Mouse (Mus musculus): ENCODE data around the gene Flcn. TPM values are rescaled to one million over a fixed set of nuclear protein-coding genes. Genes with fewer than 3 reads are reported as not detected.

Gene Flcn
- total RNA-seq, 2 experiments from 2014 or later, result 10.7 to 17.5 TPM

- ATAC-seq (replicated peaks; ENCODE audit: low FRiP score, poor library complexity, severe bottlenecking), result peak; percentile 2; the same call in 1 of the 2 replicates
Observed at GRCm38 (mm10) chr11:59808170-59808960, 1.5 kb downstream of the Flcn start.

- ATAC-seq (replicated peaks; ENCODE audit: low FRiP score, poor library complexity, severe bottlenecking), result no peak
Observed at GRCm38 (mm10) chr11:59805656-59806055, 4.2 kb downstream of the Flcn start.

- no peak for ATAC-seq (replicated peaks; ENCODE audit: low FRiP score, poor library complexity, severe bottlenecking)
Observed at GRCm38 (mm10) chr11:59805256-59805655, 4.6 kb downstream of the Flcn start.

- no peak for ATAC-seq (replicated peaks; ENCODE audit: low FRiP score, poor library complexity, severe bottlenecking)
Observed at GRCm38 (mm10) chr11:59804409-59805110, 5.3 kb downstream of the Flcn start.

GRCm38 (mm10) chr11:59803516-59803915 lies 6.3 kb downstream of the Flcn start:
- ATAC-seq (replicated peaks; ENCODE audit: low FRiP score, poor library complexity, severe bottlenecking), result no peak

GRCm38 (mm10) chr11:59801881-59802280 lies 7.9 kb downstream of the Flcn start:
- no peak for ATAC-seq (replicated peaks; ENCODE audit: low FRiP score, poor library complexity, severe bottlenecking)

GRCm38 (mm10) chr11:59800412-59800811 lies 9.4 kb downstream of the Flcn start:
- no peak for ATAC-seq (replicated peaks; ENCODE audit: low FRiP score, poor library complexity, severe bottlenecking)

- ATAC-seq (replicated peaks; ENCODE audit: low FRiP score, poor library complexity, severe bottlenecking), result no peak
Observed at GRCm38 (mm10) chr11:59793390-59793789, 16.4 kb downstream of the Flcn start.

- ATAC-seq (replicated peaks; ENCODE audit: low FRiP score, poor library complexity, severe bottlenecking), result no peak
Observed at GRCm38 (mm10) chr11:59789311-59789710, 20.5 kb downstream of the Flcn start.

GRCm38 (mm10) chr11:59787199-59787781 lies 22.5 kb downstream of the Flcn start, which contains the start of gene Pld6:
Gene Pld6, minus strand, starts transcription at chr11:59787645.
- no peak for ATAC-seq (replicated peaks; ENCODE audit: low FRiP score, poor library complexity, severe bottlenecking)

GRCm38 (mm10) chr11:59786444-59787198 lies 23.2 kb downstream of the Flcn start:
- ATAC-seq (replicated peaks; ENCODE audit: low FRiP score, poor library complexity, severe bottlenecking), result no peak

GRCm38 (mm10) chr11:59783591-59783990 lies 26.2 kb downstream of the Flcn start:
- ATAC-seq (replicated peaks; ENCODE audit: low FRiP score, poor library complexity, severe bottlenecking), result no peak

- no peak for ATAC-seq (replicated peaks; ENCODE audit: low FRiP score, poor library complexity, severe bottlenecking)
Observed at GRCm38 (mm10) chr11:59782091-59782590, 27.7 kb downstream of the Flcn start.

GRCm38 (mm10) chr11:59780241-59780640 lies 29.6 kb downstream of the Flcn start:
- ATAC-seq (replicated peaks; ENCODE audit: low FRiP score, poor library complexity, severe bottlenecking), result no peak

GRCm38 (mm10) chr11:59779406-59779805 lies 30.4 kb downstream of the Flcn start:
- no peak for ATAC-seq (replicated peaks; ENCODE audit: low FRiP score, poor library complexity, severe bottlenecking)

- ATAC-seq (replicated peaks; ENCODE audit: low FRiP score, poor library complexity, severe bottlenecking), result peak; percentile 50
Observed at GRCm38 (mm10) chr11:59778874-59779223, 31.0 kb downstream of the Flcn start.

GRCm38 (mm10) chr11:59778181-59778873 lies 31.5 kb downstream of the Flcn start:
- peak; percentile 89 for ATAC-seq (replicated peaks; ENCODE audit: low FRiP score, poor library complexity, severe bottlenecking)

GRCm38 (mm10) chr11:59777259-59777658 lies 32.6 kb downstream of the Flcn start:
- no peak for ATAC-seq (replicated peaks; ENCODE audit: low FRiP score, poor library complexity, severe bottlenecking)

GRCm38 (mm10) chr11:59775435-59776148 lies 34.2 kb downstream of the Flcn start:
- no peak for ATAC-seq (replicated peaks; ENCODE audit: low FRiP score, poor library complexity, severe bottlenecking)

Measured in erythroblast, adult 5-6 weeks (primary cell).